Mouse (Mus musculus) brain, embryonic 18.5 days (tissue): Measurements from ENCODE around the gene Zfpm1.

Source experiments
- DNase-seq: peaks from one replicate; pipeline ENCODE4 v3.0.0-alpha.2; 2012; ENCODE audit warnings: low read depth, low spot score

Zfpm1 gene

DNA sequence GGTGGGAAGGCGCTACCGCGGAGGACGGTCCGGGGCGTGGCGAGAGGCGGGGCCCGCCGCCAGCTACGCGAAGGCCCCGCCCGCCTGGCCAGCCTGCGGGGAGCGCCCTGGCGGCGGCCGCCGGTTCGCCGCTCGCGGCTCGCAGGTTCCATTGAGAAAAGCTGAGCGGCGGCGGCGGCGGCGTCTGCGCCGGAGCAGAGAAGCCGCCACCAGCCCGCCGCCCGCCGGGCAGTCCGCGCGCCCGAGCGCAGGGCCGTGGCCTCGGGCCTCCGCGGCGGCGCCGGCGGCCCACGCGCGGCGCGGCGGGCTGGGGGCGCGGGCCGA lies at the start of gene Zfpm1:
Gene Zfpm1, plus strand, starts transcription at position 107 of the 324 bp plus-strand sequence.
- DNase-seq: no peak

DNA sequence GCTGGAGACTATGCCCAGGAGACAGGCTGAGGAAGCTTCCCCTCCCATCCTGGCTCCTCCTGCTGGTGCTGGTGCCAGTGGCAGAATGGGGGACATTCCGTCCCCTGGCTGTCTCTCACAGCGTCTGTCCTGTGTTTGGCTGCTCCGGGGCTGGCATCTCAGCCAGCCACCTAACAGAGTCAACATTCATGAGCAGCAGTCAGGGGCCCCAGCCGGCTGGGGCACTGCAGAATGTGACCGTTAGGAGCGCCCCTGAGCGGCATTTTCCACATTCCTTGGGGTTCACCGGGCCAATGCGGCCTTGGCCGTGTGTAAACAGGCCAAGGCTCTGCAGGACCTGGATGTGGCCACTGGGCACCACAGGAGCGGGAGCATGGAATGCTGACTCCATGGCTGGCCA lies 47.9 kb upstream of the Zfpm1 start:
- DNase-seq: no peak

DNA sequence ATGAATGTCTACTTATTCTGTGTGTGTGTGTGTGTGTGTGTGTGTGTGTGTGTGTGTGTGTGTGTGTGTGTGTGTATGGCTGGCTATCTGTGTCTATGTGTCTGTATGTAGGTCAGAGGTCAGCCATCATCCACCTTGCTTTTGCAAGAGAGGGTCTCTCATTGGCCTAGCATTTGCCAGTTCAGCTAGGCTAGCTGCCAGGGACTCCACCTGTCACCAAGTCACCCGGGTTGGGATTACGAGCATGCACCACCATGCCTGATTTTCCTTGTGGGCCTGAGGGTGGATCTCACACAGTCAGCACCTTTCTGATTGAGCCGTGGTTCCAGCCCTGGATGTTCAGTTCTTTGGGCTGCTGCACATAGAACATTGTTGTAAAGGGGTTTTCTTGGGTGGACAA lies 45.4 kb upstream of the Zfpm1 start:
- DNase-seq: no peak

- DNase-seq: no peak
Observed at GRCm38 (mm10) chr8:122238225-122238624, 43.7 kb upstream of the Zfpm1 start.

DNA sequence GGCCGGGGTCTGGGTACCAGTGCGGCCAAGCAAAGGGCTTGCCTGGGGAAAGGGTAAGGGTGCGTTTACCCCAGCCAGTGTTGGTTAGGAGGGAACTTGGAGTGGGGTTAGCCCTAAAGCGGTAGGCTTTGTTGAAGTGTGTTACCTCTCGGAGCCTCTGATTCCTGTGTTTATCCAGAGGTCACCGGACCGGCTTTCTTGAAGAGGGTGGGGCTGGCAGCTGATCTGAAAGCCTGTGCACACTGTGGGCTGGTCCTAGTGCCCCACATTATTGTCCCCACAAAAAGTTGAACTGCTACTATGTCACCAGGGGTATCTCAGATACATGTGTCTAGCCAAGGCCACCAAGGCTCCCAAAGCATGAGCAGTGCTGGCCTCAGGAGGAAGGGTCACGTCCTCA lies 43.2 kb upstream of the Zfpm1 start:
- no peak for DNase-seq

DNA sequence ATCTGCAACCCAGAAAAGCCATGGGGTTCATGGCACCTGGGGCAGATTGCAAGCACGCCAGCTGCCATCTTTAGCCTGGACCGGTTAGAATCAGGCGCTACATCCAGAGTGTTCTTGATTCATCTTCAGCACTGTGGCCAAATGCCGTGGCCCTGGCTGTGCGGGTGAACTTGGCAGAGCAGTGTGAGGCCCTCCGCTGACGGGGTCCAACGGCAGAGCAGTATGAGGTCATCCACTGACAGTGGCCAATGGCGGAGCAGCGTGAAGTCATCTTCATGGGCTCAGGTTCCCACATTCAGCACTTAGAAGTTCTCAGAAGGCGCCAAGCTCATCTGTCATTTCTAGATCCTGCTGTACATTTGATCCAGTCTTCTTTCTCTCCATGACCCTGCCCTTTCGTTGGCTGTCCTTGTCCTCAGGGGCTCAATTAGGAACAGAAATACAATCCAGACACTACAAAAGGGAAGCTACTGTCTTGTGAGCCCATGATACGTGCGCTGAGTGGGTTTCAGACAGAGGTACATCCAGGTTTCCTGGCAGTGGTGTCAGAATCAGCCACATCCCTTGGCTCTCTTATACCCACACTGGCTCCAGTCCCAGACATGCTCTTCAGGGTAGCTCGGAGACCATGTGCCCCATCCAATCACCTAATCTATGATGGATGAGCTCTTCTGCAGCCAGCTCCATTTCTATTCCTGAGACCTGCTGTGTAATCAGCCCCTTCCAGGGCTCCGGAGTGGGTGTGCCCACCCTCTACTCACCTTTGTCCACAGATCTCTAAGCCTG lies 41.5 kb upstream of the Zfpm1 start:
- DNase-seq: no peak

GRCm38 (mm10) chr8:122243310-122243709 lies 38.6 kb upstream of the Zfpm1 start:
- DNase-seq: no peak

- no peak for DNase-seq
Observed at GRCm38 (mm10) chr8:122245161-122245560, 36.8 kb upstream of the Zfpm1 start.

- DNase-seq: no peak
Observed at GRCm38 (mm10) chr8:122246257-122247211, 35.4 kb upstream of the Zfpm1 start.

- no peak for DNase-seq
Observed at GRCm38 (mm10) chr8:122251739-122252138, 30.2 kb upstream of the Zfpm1 start.

- DNase-seq: no peak
Observed at GRCm38 (mm10) chr8:122252366-122252765, 29.6 kb upstream of the Zfpm1 start.

GRCm38 (mm10) chr8:122259351-122259750 lies 22.6 kb upstream of the Zfpm1 start:
- no peak for DNase-seq

- DNase-seq: no peak
Observed at GRCm38 (mm10) chr8:122260755-122261154, 21.2 kb upstream of the Zfpm1 start.

DNA sequence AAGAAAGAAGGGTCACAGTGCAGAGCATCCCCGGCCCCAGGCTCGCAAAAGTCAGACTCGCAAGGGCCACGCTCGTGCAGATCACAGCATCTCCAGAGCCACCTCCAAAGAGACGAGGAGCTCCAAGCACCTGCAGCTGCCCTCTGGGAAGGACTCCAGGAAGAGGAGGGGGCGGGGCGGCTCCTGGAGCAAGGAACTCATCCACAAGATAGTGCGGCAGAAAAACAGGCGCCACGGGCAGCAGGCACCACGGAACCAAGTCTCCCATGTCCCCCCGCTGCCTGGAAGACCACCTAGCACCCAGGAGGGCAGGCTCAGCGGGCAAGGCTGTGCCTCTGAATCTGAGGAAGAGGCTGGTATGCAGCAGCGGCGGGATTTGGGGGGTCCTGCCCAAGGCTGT lies 19.1 kb upstream of the Zfpm1 start:
- no peak for DNase-seq

DNA sequence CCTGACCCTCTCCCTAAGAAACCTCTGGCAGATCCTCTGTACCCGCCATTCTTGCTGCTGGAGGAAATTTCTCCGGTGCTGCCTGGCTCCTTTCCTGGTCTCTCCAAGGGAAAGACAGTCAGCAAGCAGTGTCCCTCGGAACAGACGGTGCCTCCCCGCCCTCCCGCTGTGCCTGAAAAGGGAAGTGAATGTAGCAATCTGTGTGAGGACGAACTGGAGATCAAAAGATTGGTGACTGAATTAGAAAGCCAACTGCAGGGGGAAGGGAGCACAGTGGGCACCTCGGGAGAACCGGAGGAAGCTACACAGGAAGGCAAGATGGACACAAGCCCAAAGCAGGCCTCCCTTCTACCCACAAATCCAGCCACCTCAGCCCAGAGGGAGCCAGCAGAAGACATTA lies 17.7 kb upstream of the Zfpm1 start:
- DNase-seq: no peak

GRCm38 (mm10) chr8:122265522-122265921 lies 16.4 kb upstream of the Zfpm1 start:
- no peak for DNase-seq

GRCm38 (mm10) chr8:122266867-122267266 lies 15.1 kb upstream of the Zfpm1 start:
- no peak for DNase-seq

GRCm38 (mm10) chr8:122268861-122269260 lies 13.1 kb upstream of the Zfpm1 start:
- DNase-seq: no peak

- DNase-seq: peak; percentile 20
Observed at GRCm38 (mm10) chr8:122269404-122269803, 12.5 kb upstream of the Zfpm1 start.

DNA sequence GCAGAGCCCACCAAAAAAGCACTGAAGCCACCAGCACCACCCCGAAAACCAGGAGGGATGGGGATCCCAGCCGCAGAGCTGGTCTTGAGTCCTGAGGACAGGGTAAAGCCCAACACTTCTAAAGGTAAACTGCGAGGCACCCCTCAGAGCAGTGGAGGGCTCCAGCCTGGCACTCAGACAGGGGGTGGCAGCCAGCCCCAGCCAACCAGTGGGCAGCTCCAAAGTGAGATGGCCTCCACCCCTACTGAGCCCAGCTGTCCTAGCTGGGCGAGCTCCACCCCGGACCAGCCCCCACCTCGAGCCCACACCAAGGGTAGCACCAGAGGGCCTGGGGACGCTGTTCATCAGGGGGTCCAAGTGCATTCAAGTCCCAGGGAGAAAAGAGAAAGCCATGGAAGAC lies 11.4 kb upstream of the Zfpm1 start:
- no peak for DNase-seq

- no peak for DNase-seq
Observed at GRCm38 (mm10) chr8:122273152-122273551, 8.8 kb upstream of the Zfpm1 start.

- DNase-seq: no peak
Observed at GRCm38 (mm10) chr8:122273826-122274225, 8.1 kb upstream of the Zfpm1 start.
